Mouse (Mus musculus): ENCODE results near the gene Fbl. TPM values are rescaled to one million over a fixed set of nuclear protein-coding genes. Genes with fewer than 3 reads are reported as not detected.
"Not testable (repeated sequence)": the region's sequence is repeated elsewhere in the genome, so short reads cannot be mapped to it uniquely, and the experiment has no call there.

The Fbl gene
- polyA plus RNA-seq, 1 experiment from 2014 or later, result 140 TPM

- H3K27ac ChIP-seq; H3K9me3 ChIP-seq; H3K9ac ChIP-seq; ATAC-seq; H3K4me1 ChIP-seq (replicated peaks); H3K4me2 ChIP-seq (replicated peaks); H3K36me3 ChIP-seq; H3K4me3 ChIP-seq (replicated peaks); H3K27me3 ChIP-seq (replicated peaks): not testable (repeated sequence)
- 90% methylated on average over 4 of the region's 4 CpGs for WGBS
Measured at GRCm38 (mm10) chr7:28227421-28227820, 57.9 kb downstream of the Fbl start.

Other genes starting within 250 kb of the Fbl start
- 6.1 and 6.2 TPM in 2 replicates for gene Zfp974, start 240.2 kb upstream of the Fbl start, polyA plus RNA-seq (2015; fragmentation: Nextera tagmentation; extraction: Ambion mirVana)
- 13.7 and 14.4 TPM in 2 replicates for gene Zfp780b, start 190.5 kb upstream of the Fbl start, polyA plus RNA-seq (2015; fragmentation: Nextera tagmentation; extraction: Ambion mirVana)
- gene Zfp850, start 155.6 kb upstream of the Fbl start, polyA plus RNA-seq (2015; fragmentation: Nextera tagmentation; extraction: Ambion mirVana), result 2.8 and 3.6 TPM in 2 replicates
- 247 and 249 TPM in 2 replicates for gene Psmc4, start 119.6 kb upstream of the Fbl start, polyA plus RNA-seq (2015; fragmentation: Nextera tagmentation; extraction: Ambion mirVana)
- gene Fcgbp, start 98.5 kb upstream of the Fbl start, polyA plus RNA-seq (2015; fragmentation: Nextera tagmentation; extraction: Ambion mirVana), result 99.5 and 129 TPM in 2 replicates
- 0.03 and 0.09 TPM in 2 replicates for gene 9530053A07Rik, start 40.2 kb upstream of the Fbl start, polyA plus RNA-seq (2015; fragmentation: Nextera tagmentation; extraction: Ambion mirVana)
- gene Dyrk1b, start 9.8 kb downstream of the Fbl start, polyA plus RNA-seq (2015; fragmentation: Nextera tagmentation; extraction: Ambion mirVana), result 6.3 and 7.3 TPM in 2 replicates
- gene Eid2, start 98.2 kb downstream of the Fbl start, polyA plus RNA-seq (2015; fragmentation: Nextera tagmentation; extraction: Ambion mirVana), result 4.5 and 7.2 TPM in 2 replicates
- 8.1 and 9.4 TPM in 2 replicates for gene Eid2b, start 108.0 kb downstream of the Fbl start, polyA plus RNA-seq (2015; fragmentation: Nextera tagmentation; extraction: Ambion mirVana)
- gene Selenov, start 121.5 kb downstream of the Fbl start, polyA plus RNA-seq (2015; fragmentation: Nextera tagmentation; extraction: Ambion mirVana), result 0.18 TPM in 1 of 2 replicates, not detected in the other
- gene Dll3, start 132.5 kb downstream of the Fbl start, polyA plus RNA-seq (2015; fragmentation: Nextera tagmentation; extraction: Ambion mirVana), result 5.7 and 6.0 TPM in 2 replicates
- gene Timm50, start 142.4 kb downstream of the Fbl start, polyA plus RNA-seq (2015; fragmentation: Nextera tagmentation; extraction: Ambion mirVana), result 165 and 169 TPM in 2 replicates
- 67.9 and 75.6 TPM in 2 replicates for gene Supt5, start 169.0 kb downstream of the Fbl start, polyA plus RNA-seq (2015; fragmentation: Nextera tagmentation; extraction: Ambion mirVana)
- gene Rps16, start 180.9 kb downstream of the Fbl start, polyA plus RNA-seq (2015; fragmentation: Nextera tagmentation; extraction: Ambion mirVana), result 1,085 and 1,147 TPM in 2 replicates
- 40.2 and 41.7 TPM in 2 replicates for gene Plekhg2, start 202.9 kb downstream of the Fbl start, polyA plus RNA-seq (2015; fragmentation: Nextera tagmentation; extraction: Ambion mirVana)
- 27.2 and 28.1 TPM in 2 replicates for gene Zfp36, start 210.5 kb downstream of the Fbl start, polyA plus RNA-seq (2015; fragmentation: Nextera tagmentation; extraction: Ambion mirVana)
- 48.3 and 50.0 TPM in 2 replicates for gene Med29, start 223.0 kb downstream of the Fbl start, polyA plus RNA-seq (2015; fragmentation: Nextera tagmentation; extraction: Ambion mirVana)
- 70.8 and 78.9 TPM in 2 replicates for gene Paf1, start 223.2 kb downstream of the Fbl start, polyA plus RNA-seq (2015; fragmentation: Nextera tagmentation; extraction: Ambion mirVana)

Data from intestine, embryonic 15.5 days (tissue).